Mouse (Mus musculus) hindbrain, embryonic 16.5 days (tissue): ENCODE results near the gene Mpv17l. TPM values are rescaled to one million over a fixed set of nuclear protein-coding genes. Genes with fewer than 3 reads are reported as not detected.

Experiments
- ATAC-seq: fragments of 200-750 bp; cut with Nextera tagmentation; 2 replicates; pipeline ENCODE4 v1.8.0; 2017; ENCODE audit warnings: moderate TSS enrichment, moderate library complexity
- H3K27ac ChIP-seq: fragments of 300-500 bp; sonication (generic); 2 replicates; pipeline ENCODE4 v1.5.1; 2014; ENCODE audit warnings: low read depth, mild to moderate bottlenecking, control low read depth, low read length, moderate library complexity
- H3K27me3 ChIP-seq: fragments of 300-500 bp; sonication (generic); replicated peaks from 2 replicates; pipeline ENCODE4 v1.6.1; 2014; ENCODE audit warnings: low read length; ENCODE audit not compliant: control insufficient read depth, insufficient read depth
- H3K36me3 ChIP-seq: fragments of 300-500 bp; sonication (generic); 2 replicates; pipeline ENCODE4 v1.6.1; 2014; ENCODE audit warnings: mild to moderate bottlenecking, low read length, moderate library complexity, mixed read lengths; ENCODE audit not compliant: control insufficient read depth, insufficient read depth
- H3K4me1 ChIP-seq: fragments of 300-500 bp; sonication (generic); 2 replicates; pipeline ENCODE4 v1.6.1; 2014; ENCODE audit warnings: low read depth, low read length; ENCODE audit not compliant: control insufficient read depth, insufficient read depth
- H3K4me2 ChIP-seq: fragments of 300-500 bp; sonication (generic); 2 replicates; pipeline ENCODE4 v1.6.1; 2014; ENCODE audit warnings: mild to moderate bottlenecking, low read length, control low read depth, moderate library complexity
- H3K4me3 ChIP-seq: fragments of 300-500 bp; sonication (generic); 2 replicates; pipeline ENCODE4 v1.5.1; 2014; ENCODE audit warnings: mild to moderate bottlenecking, low read length, control low read depth, moderate library complexity
- H3K9ac ChIP-seq: fragments of 300-500 bp; sonication (generic); 2 replicates; pipeline ENCODE4 v1.6.1; 2014; ENCODE audit warnings: low read depth, mild to moderate bottlenecking, control low read depth, low read length, moderate library complexity
- H3K9me3 ChIP-seq: fragments of 300-500 bp; sonication (generic); 2 replicates; pipeline ENCODE4 v1.6.1; 2014; ENCODE audit warnings: mild to moderate bottlenecking, low read length, moderate library complexity; ENCODE audit not compliant: control insufficient read depth
- WGBS: fragments of 180-500 bp; shearing (Covaris S2); extraction: QIAGEN DNeasy Blood & Tissue Kit; methylation state at CpG from one replicate; pipeline ENCODE4 v1.1.7; 2014; 5-methylcytosine and 5-hydroxymethylcytosine counted together
- polyA plus RNA-seq: library from polyadenylated mRNA; unstranded; fragments of >200 nt; fragmentation: Nextera tagmentation; extraction: Ambion mirVana; gene quantifications from 2 replicates; pipeline ENCODE4 v1.2.1, GENCODE M21; 2015

Gene Mpv17l
- polyA plus RNA-seq, 1 experiment from 2014 or later = 46.2 TPM

GRCm38 (mm10) chr16:13892850-13893249, 10.1 kb upstream of the Mpv17l start:
- H3K9me3 ChIP-seq = no peaks in the 10 kb centered on the region
- ATAC-seq = no peak
- no peak overlapping the region for H3K9ac ChIP-seq
- H3K4me3 ChIP-seq = no peak overlapping the region
- no peaks in the 10 kb centered on the region for H3K27me3 ChIP-seq
- no peaks in the 10 kb centered on the region for H3K4me1 ChIP-seq
- H3K27ac ChIP-seq = no peak overlapping the region
- no peaks in the 10 kb centered on the region for H3K36me3 ChIP-seq
- H3K4me2 ChIP-seq = no peak overlapping the region

- no peaks in the 10 kb centered on the region for H3K9me3 ChIP-seq
- no peak overlapping the region for H3K4me3 ChIP-seq
- no peak overlapping the region for H3K9ac ChIP-seq
- no peak overlapping the region for H3K27ac ChIP-seq
- ATAC-seq = no peak
- H3K4me1 ChIP-seq = no peaks in the 10 kb centered on the region
- no peaks in the 10 kb centered on the region for H3K27me3 ChIP-seq
- H3K36me3 ChIP-seq = no peaks in the 10 kb centered on the region
- 84% methylated on average over 2 of the region's 2 CpGs for WGBS
- no peak overlapping the region for H3K4me2 ChIP-seq
Observed at GRCm38 (mm10) chr16:13894097-13894496, 8.9 kb upstream of the Mpv17l start.

- no peak overlapping the region for H3K4me3 ChIP-seq
- H3K4me2 ChIP-seq = no peak overlapping the region
- H3K36me3 ChIP-seq = no peaks in the 10 kb centered on the region
- ATAC-seq = no peak
- H3K27ac ChIP-seq = no peak overlapping the region
- no peaks in the 10 kb centered on the region for H3K27me3 ChIP-seq
- H3K9ac ChIP-seq = no peak overlapping the region
- H3K9me3 ChIP-seq = no peaks in the 10 kb centered on the region
- 95% methylated on average over 3 of the region's 3 CpGs for whole genome bisulfite sequencing
- no peaks in the 10 kb centered on the region for H3K4me1 ChIP-seq
Observed at GRCm38 (mm10) chr16:13895740-13896139, 7.2 kb upstream of the Mpv17l start.

- H3K4me1 ChIP-seq = peaks cover under 1% of the 10 kb centered on the region
- H3K9ac ChIP-seq = no peak overlapping the region
- H3K27ac ChIP-seq = no peak overlapping the region
- no peaks in the 10 kb centered on the region for H3K36me3 ChIP-seq
- ATAC-seq = no peak
- no peaks in the 10 kb centered on the region for H3K27me3 ChIP-seq
- H3K4me2 ChIP-seq = no peak overlapping the region
- WGBS = 84% methylated on average over 3 of the region's 3 CpGs
- H3K4me3 ChIP-seq = no peak overlapping the region
- H3K9me3 ChIP-seq = no peaks in the 10 kb centered on the region
Observed at GRCm38 (mm10) chr16:13896357-13896756, 6.6 kb upstream of the Mpv17l start.

- peaks cover 15% of the 10 kb centered on the region for H3K4me1 ChIP-seq
- no peak overlapping the region for H3K4me3 ChIP-seq
- no peaks in the 10 kb centered on the region for H3K36me3 ChIP-seq
- 67% methylated on average over 2 of the region's 2 CpGs for WGBS
- no peak for ATAC-seq
- no peaks in the 10 kb centered on the region for H3K27me3 ChIP-seq
- H3K9ac ChIP-seq = no peak overlapping the region
- H3K9me3 ChIP-seq = no peaks in the 10 kb centered on the region
- no peak overlapping the region for H3K4me2 ChIP-seq
- H3K27ac ChIP-seq = no peak overlapping the region
Observed at GRCm38 (mm10) chr16:13898981-13899380, 4.0 kb upstream of the Mpv17l start.

GRCm38 (mm10) chr16:13902397-13902831, 547 bp upstream of the Mpv17l start:
- Histone ChIP-seq H3K9ac (peak overlapping the region; percentile 80), H3K4me1 (peaks cover 15% of the 10 kb centered on the region), H3K27ac (peak overlapping the region; percentile 93), H3K27me3 (no peaks in the 10 kb centered on the region), H3K36me3 (no peaks in the 10 kb centered on the region), H3K4me3 (peak overlapping the region; percentile 91), H3K9me3 (no peaks in the 10 kb centered on the region), H3K4me2 (peak overlapping the region; percentile 85)
- WGBS = under 1% methylated on average over 28 of the region's 30 CpGs
- ATAC-seq = no peak; the same call in 1 of the 2 replicates

GRCm38 (mm10) chr16:13903488-13903887, 527 bp downstream of the Mpv17l start:
- H3K4me1 ChIP-seq = peaks cover 15% of the 10 kb centered on the region
- H3K9me3 ChIP-seq = no peaks in the 10 kb centered on the region
- no peaks in the 10 kb centered on the region for H3K36me3 ChIP-seq
- no peaks in the 10 kb centered on the region for H3K27me3 ChIP-seq
- peak overlapping the region; percentile 80 for H3K9ac ChIP-seq
- H3K4me2 ChIP-seq = peak overlapping the region; percentile 65
- H3K4me3 ChIP-seq = peak overlapping the region; percentile 91
- peak overlapping the region; percentile 93 for H3K27ac ChIP-seq
- WGBS = 6% methylated on average over 8 of the region's 8 CpGs
- ATAC-seq = peak; percentile 86

- Histone ChIP-seq H3K27ac (no peak overlapping the region), H3K4me2 (no peak overlapping the region), H3K4me3 (no peak overlapping the region), H3K27me3 (no peaks in the 10 kb centered on the region), H3K9me3 (no peaks in the 10 kb centered on the region), H3K4me1 (peaks cover 5% of the 10 kb centered on the region; the same call in 1 of the 2 replicates), H3K36me3 (no peaks in the 10 kb centered on the region), H3K9ac (no peak overlapping the region)
- ATAC-seq = no peak
- WGBS = 89% methylated on average over 3 of the region's 3 CpGs
Observed at GRCm38 (mm10) chr16:13907297-13907696, 4.3 kb downstream of the Mpv17l start.

- ATAC-seq = no peak
- Histone ChIP-seq H3K27me3 (no peaks in the 10 kb centered on the region), H3K4me2 (no peak overlapping the region), H3K9ac (no peak overlapping the region), H3K4me1 (no peaks in the 10 kb centered on the region), H3K36me3 (peaks cover 6% of the 10 kb centered on the region; the same call in 1 of the 2 replicates), H3K9me3 (peaks cover 7% of the 10 kb centered on the region; the same call in 1 of the 2 replicates), H3K27ac (no peak overlapping the region), H3K4me3 (no peak overlapping the region)
- WGBS = 96% methylated on average over 5 of the region's 5 CpGs
Observed at GRCm38 (mm10) chr16:13920093-13920492, 17.1 kb downstream of the Mpv17l start.

- H3K36me3 ChIP-seq = peaks cover 4% of the 10 kb centered on the region; the same call in 1 of the 2 replicates
- H3K4me3 ChIP-seq = no peak overlapping the region
- 87% methylated on average over 6 of the region's 6 CpGs for whole genome bisulfite sequencing
- H3K9ac ChIP-seq = no peak overlapping the region
- no peak overlapping the region for H3K4me2 ChIP-seq
- no peaks in the 10 kb centered on the region for H3K27me3 ChIP-seq
- no peak overlapping the region for H3K27ac ChIP-seq
- H3K9me3 ChIP-seq = peaks cover 7% of the 10 kb centered on the region; the same call in 1 of the 2 replicates
- no peaks in the 10 kb centered on the region for H3K4me1 ChIP-seq
- ATAC-seq = no peak
Observed at GRCm38 (mm10) chr16:13921063-13921462, 18.1 kb downstream of the Mpv17l start.
